Comparison of ENCODE assay signal across 9 mouse cellular contexts in the genomic region with DNA sequence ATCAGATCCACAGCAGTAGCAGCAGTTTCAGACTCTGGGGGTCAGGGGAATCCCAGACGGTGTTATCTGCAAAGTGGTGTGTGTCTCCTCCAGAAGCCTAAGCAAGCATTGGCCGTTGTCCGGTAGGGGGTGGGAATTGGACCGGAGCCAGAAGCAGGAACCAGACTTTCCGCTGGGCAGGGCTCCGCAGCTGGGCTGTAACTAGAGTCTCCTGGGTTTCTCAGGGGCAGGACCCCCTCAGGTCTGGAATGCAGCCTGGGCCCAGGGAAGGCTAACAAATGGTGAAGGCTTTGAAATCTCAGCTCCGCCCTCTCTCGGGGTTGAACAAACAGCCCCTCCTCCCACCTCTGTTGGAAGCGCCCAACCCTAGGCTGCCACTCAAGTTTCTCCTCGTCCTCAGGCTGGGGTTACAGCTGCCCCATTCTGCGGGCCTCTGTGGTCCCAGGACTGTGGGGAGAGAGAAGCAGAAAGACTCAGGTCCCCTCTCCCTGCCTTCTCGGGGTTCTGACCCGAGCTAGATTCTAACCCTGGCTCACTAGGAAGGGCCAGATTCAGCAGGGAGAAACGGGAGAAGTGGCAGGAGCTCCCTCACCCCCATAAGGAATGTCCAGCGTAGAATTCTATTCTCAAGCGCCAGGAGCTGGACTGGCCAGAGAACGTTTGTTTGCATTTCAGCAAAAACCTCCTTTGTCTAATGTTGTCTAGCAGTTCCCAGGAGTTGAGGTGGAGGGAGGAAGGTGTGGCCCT. TPM values are rescaled to one million over a fixed set of nuclear protein-coding genes. Genes with fewer than 3 reads are reported as not detected.
DNase-seq lines count a peak whose midpoint lies in the region; ATAC-seq and TF ChIP-seq lines count a peak whose summit lies in the region.
"Had no signal": no experiment of that assay in that cellular context is flagged by ENCODE, and none has a peak within 500 bp of the region (broad histone marks: within the 10 kb centered on the region; RNA-seq: fewer than 3 reads in every experiment).

No protein-coding gene starts in this region.

- ATAC-seq in forebrain, embryonic 14.5 days = peak; percentile 90
- peak; percentile 59 for ATAC-seq in liver, postnatal 0 days
- ATAC-seq in neural tube, embryonic 15.5 days (ENCODE audit: low FRiP score) = peak; percentile 55

- H3K4me2 ChIP-seq in forebrain, embryonic 14.5 days (ENCODE audit: low read length) = 0 out of 2 replicates have a peak overlapping the region, but pooled peaks have one; percentile 5
- H3K4me2 ChIP-seq in liver, postnatal 0 days (ENCODE audit: low read depth, low read length) = peak overlapping the region; percentile 33; the same call in 1 of the 2 replicates
- H3K4me2 ChIP-seq in neural tube, embryonic 15.5 days = 0 out of 2 replicates have a peak overlapping the region, but pooled peaks have one; percentile 13

- intact Hi-C loops in heart, postnatal 10 days (cut with DNase I) = loop anchor here (5.0 kb wide), 1 partner anchor 36 kb away; no protein-coding TSS in a partner anchor

- peaks cover 19% of the 10 kb centered on the region for H3K4me1 ChIP-seq in forebrain, embryonic 14.5 days (ENCODE audit: control insufficient read depth, insufficient read depth, low read length)
- peaks cover 24% of the 10 kb centered on the region for H3K4me1 ChIP-seq in liver, postnatal 0 days (ENCODE audit: insufficient read depth)
- H3K4me1 ChIP-seq in neural tube, embryonic 15.5 days = peaks cover 26% of the 10 kb centered on the region

- H3K9me3 ChIP-seq in forebrain, embryonic 14.5 days (replicated peaks; ENCODE audit: control insufficient read depth, low read length) = peaks cover 5% of the 10 kb centered on the region; the same call in 1 of the 2 replicates
- no peaks in the 10 kb centered on the region for H3K9me3 ChIP-seq in liver, postnatal 0 days (ENCODE audit: low read length)
- no peaks in the 10 kb centered on the region for H3K9me3 ChIP-seq in neural tube, embryonic 15.5 days (replicated peaks)

- no peaks in the 10 kb centered on the region for H3K36me3 ChIP-seq in forebrain, embryonic 14.5 days (ENCODE audit: control insufficient read depth, insufficient read depth, low read length)
- no peaks in the 10 kb centered on the region for H3K36me3 ChIP-seq in liver, postnatal 0 days (replicated peaks; ENCODE audit: insufficient read depth, low read length)
- no peaks in the 10 kb centered on the region for H3K36me3 ChIP-seq in neural tube, embryonic 15.5 days
- H3K36me3 ChIP-seq: G1E had no signal

- peak; percentile 56 for DNase-seq in right cerebral cortex, adult 18-20 months
- no peak for DNase-seq in right cerebral cortex, postnatal 36 days (ENCODE audit: low spot score in 2 of 2)
- peak; percentile 88 for DNase-seq in forebrain, embryonic 14.5 days (ENCODE audit: low spot score)
- DNase-seq in heart, postnatal 10 days = peak; percentile 94 to 97
- DNase-seq in kidney, postnatal 36 days = peak; percentile 96 to 98
- DNase-seq in liver, postnatal 0 days = peak; percentile 82
- DNase-seq in c-Kit-positive CD71-positive TER-119-positive erythroid progenitor cells, embryonic 14.5 days (ENCODE audit: low spot score) = no peak

- peak; percentile 22; the same call in 1 of the 2 replicates for TF ChIP-seq EP300 in liver, postnatal 0 days (IDR thresholded peaks at IDR 0.05; ENCODE audit: low read depth)

- H3K27me3 ChIP-seq in forebrain, embryonic 14.5 days (replicated peaks; ENCODE audit: control insufficient read depth, insufficient read depth, low read length) = no peaks in the 10 kb centered on the region
- no peaks in the 10 kb centered on the region for H3K27me3 ChIP-seq in liver, postnatal 0 days (ENCODE audit: insufficient read depth, low read length)
- H3K27me3 ChIP-seq in neural tube, embryonic 15.5 days (replicated peaks) = no peaks in the 10 kb centered on the region

- under 1% methylated on average over 17 of the region's 17 CpGs for WGBS in forebrain, embryonic 14.5 days
- WGBS in liver, postnatal 0 days (ENCODE audit: insufficient replicate concordance) = 21% methylated on average over 17 of the region's 17 CpGs
- 7% methylated on average over 17 of the region's 17 CpGs for WGBS in neural tube, embryonic 15.5 days

- peak overlapping the region; percentile 10; the same call in 1 of the 2 replicates for H3K9ac ChIP-seq in forebrain, embryonic 14.5 days (ENCODE audit: low read length)
- no peak overlapping the region for H3K9ac ChIP-seq in liver, postnatal 0 days (replicated peaks)
- H3K9ac ChIP-seq in neural tube, embryonic 15.5 days (replicated peaks) = no peak overlapping the region

- peak overlapping the region; percentile 59 for H3K27ac ChIP-seq in forebrain, embryonic 14.5 days (ENCODE audit: low read depth, low read length)
- H3K27ac ChIP-seq in liver, postnatal 0 days (ENCODE audit: low read depth) = peak overlapping the region; percentile 55; the same call in 1 of the 2 replicates
- H3K27ac ChIP-seq in neural tube, embryonic 15.5 days (replicated peaks) = peak overlapping the region; percentile 30; the same call in 1 of the 2 replicates

- no peak overlapping the region for H3K4me3 ChIP-seq in forebrain, embryonic 14.5 days (ENCODE audit: low read depth, low read length)
- no peak overlapping the region for H3K4me3 ChIP-seq in liver, postnatal 0 days (ENCODE audit: low read depth, low read length)
- H3K4me3 ChIP-seq in neural tube, embryonic 15.5 days (replicated peaks) = no peak overlapping the region

- TF ChIP-seq CTCF in liver, postnatal 0 days (IDR thresholded peaks at IDR 0.05; ENCODE audit: low read depth) = peak; percentile 35; the same call in 1 of the 2 replicates

RNA-seq across cellular contexts. Expression of a gene that starts 44.9 kb away (rescaled TPM):
- 2.4 and 2.7 TPM in 2 replicates for polyA plus RNA-seq in forebrain, embryonic 14.5 days (2014; fragmentation: Nextera tagmentation; extraction: Ambion mirVana)
- 1 to 10 TPM in 1 of 2 experiments, under 1 TPM in 1; 0.93 to 1.7 TPM for total RNA-seq in heart, postnatal 10 days (2021)
- not detected in 2 replicates for polyA plus RNA-seq in liver, postnatal 0 days (2015; fragmentation: Nextera tagmentation; extraction: Ambion mirVana)
- 1.5 and 2.2 TPM in 2 replicates for polyA plus RNA-seq in neural tube, embryonic 15.5 days (2015; fragmentation: Nextera tagmentation; extraction: Ambion mirVana)
- polyA plus RNA-seq: G1E had no signal

RNA-seq across cellular contexts. Expression of a gene that starts 49.1 kb away (rescaled TPM):
- 128 and 139 TPM in 2 replicates for polyA plus RNA-seq in forebrain, embryonic 14.5 days (2014; fragmentation: Nextera tagmentation; extraction: Ambion mirVana)
- total RNA-seq in heart, postnatal 10 days (2021) = 10 to 100 TPM; 41.3 to 41.9 TPM
- 27.8 and 30.2 TPM in 2 replicates for polyA plus RNA-seq in liver, postnatal 0 days (2015; fragmentation: Nextera tagmentation; extraction: Ambion mirVana)
- polyA plus RNA-seq in neural tube, embryonic 15.5 days (2015; fragmentation: Nextera tagmentation; extraction: Ambion mirVana) = 92.6 and 107 TPM in 2 replicates

Comparison
In these comparisons a context has a peak if more than half of its experiments do, and no peak if none do; other contexts are left out.
1. DNase-seq: peak in right cerebral cortex, adult 18-20 months (single experiment), forebrain, embryonic 14.5 days (single experiment), heart, postnatal 10 days (2 of 2), kidney, postnatal 36 days (2 of 2) and liver, postnatal 0 days (single experiment); none in right cerebral cortex, postnatal 36 days (0 of 2) and c-Kit-positive CD71-positive TER-119-positive erythroid progenitor cells, embryonic 14.5 days (single experiment).
2. Peak in every context shown above with its lines, with median percentiles within 50 percentile points of each other: ATAC-seq, H3K27ac ChIP-seq and H3K4me2 ChIP-seq.